8 mouse cellular contexts compared by ENCODE assay signal in the genomic region with DNA sequence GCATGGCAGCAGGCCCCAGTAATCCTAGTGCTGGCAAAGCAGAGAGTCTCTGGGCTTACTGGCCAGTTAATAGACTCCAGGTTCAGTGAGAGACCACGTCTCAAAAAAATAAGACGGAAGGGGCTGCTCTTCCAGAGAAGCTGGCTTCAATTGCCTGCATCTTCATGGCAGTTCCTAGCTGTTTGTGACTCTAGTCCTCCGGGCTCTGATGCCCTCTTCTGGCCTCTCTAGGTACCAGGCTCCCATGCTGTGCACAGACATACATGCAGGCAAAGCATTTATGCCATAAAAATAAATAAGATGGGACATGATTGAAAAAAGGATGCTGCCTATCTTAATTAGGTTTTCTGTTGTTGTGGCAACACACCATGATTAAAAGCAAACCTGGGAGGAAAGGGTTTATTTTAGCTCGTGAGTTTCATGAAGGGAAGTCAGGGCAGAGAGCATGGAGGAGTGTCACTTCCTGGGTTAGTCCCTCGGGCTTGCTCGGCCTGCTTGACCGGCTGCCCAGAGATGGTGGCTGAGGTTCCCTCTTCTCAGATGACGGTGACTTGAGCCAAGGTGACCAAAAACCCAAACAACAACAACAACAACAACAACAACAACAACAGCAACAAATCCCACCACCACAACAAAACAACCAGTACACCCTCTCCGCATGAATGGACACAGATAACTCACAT. TPM values are rescaled to one million over a fixed set of nuclear protein-coding genes. Genes with fewer than 3 reads are reported as not detected.
DNase-seq lines count a peak whose midpoint lies in the region; ATAC-seq and TF ChIP-seq lines count a peak whose summit lies in the region.

No protein-coding gene starts in this region.

- ATAC-seq in frontal cortex, adult (ENCODE audit: low TSS enrichment): peak; percentile 85
- ATAC-seq in intestine, embryonic 14.5 days (replicated peaks; ENCODE audit: low FRiP score, low TSS enrichment, low read depth): 0 out of 2 replicates have a peak, but pooled peaks have one; percentile 56
- peak; percentile 71; the same call in 1 of the 2 replicates for ATAC-seq in stomach, embryonic 16.5 days (ENCODE audit: insufficient read depth, low FRiP score)

- H3K4me3 ChIP-seq in testis, adult 2 months (ENCODE audit: control insufficient read depth, low read depth, low read length): no peak overlapping the region
- H3K4me3 ChIP-seq in intestine, embryonic 14.5 days (ENCODE audit: low read depth, low read length): no peak overlapping the region
- no peak overlapping the region for H3K4me3 ChIP-seq in stomach, embryonic 16.5 days (replicated peaks; ENCODE audit: low read length)

- no peaks in the 10 kb centered on the region for H3K27me3 ChIP-seq in testis, adult 2 months (ENCODE audit: control insufficient read depth, insufficient read depth, low read length)
- H3K27me3 ChIP-seq in intestine, embryonic 14.5 days (replicated peaks; ENCODE audit: control insufficient read depth, insufficient read depth, low read length): no peaks in the 10 kb centered on the region; the same call in 1 of the 2 replicates
- H3K27me3 ChIP-seq in stomach, embryonic 16.5 days (ENCODE audit: control insufficient read depth, insufficient read depth, low read length): no peaks in the 10 kb centered on the region

- TF ChIP-seq POLR2A in testis, adult 2 months (IDR thresholded peaks at IDR 0.05; ENCODE audit: control insufficient read depth, low read depth, low read length): no peak

- no peak overlapping the region for H3K4me2 ChIP-seq in intestine, embryonic 14.5 days (ENCODE audit: low read length)
- no peak overlapping the region for H3K4me2 ChIP-seq in stomach, embryonic 16.5 days (ENCODE audit: low read depth, low read length)

- no peak overlapping the region for H3K27ac ChIP-seq in testis, adult 2 months (ENCODE audit: control insufficient read depth, insufficient read depth, low read depth, low read length)
- H3K27ac ChIP-seq in intestine, embryonic 14.5 days (ENCODE audit: low read depth): no peak overlapping the region
- H3K27ac ChIP-seq in stomach, embryonic 16.5 days (ENCODE audit: low read length): no peak overlapping the region

- H3K9me3 ChIP-seq in intestine, embryonic 14.5 days (ENCODE audit: control insufficient read depth, low read length): no peaks in the 10 kb centered on the region
- H3K9me3 ChIP-seq in stomach, embryonic 16.5 days (replicated peaks; ENCODE audit: control insufficient read depth, low read length): no peaks in the 10 kb centered on the region

- H3K9ac ChIP-seq in intestine, embryonic 14.5 days (ENCODE audit: low read length): no peak overlapping the region
- no peak overlapping the region for H3K9ac ChIP-seq in stomach, embryonic 16.5 days (ENCODE audit: low read length)

- DNase-seq in testis, postnatal 14 days (ENCODE audit: low spot score): no peak
- peak; percentile 42 for DNase-seq in c-Kit-positive CD71-positive TER-119-positive erythroid progenitor cells, embryonic 14.5 days (ENCODE audit: low spot score)
- DNase-seq in intestine, embryonic 14.5 days (ENCODE audit: low spot score): no peak
- peak; percentile 69 to 72 for DNase-seq in left cerebral cortex, postnatal 14 days (ENCODE audit: low spot score in 2 of 2)
- peak; percentile 65 for DNase-seq in mesoderm, embryonic 11.5 days (ENCODE audit: low read depth, low spot score)

- 30% methylated on average over 9 of the region's 9 CpGs for WGBS in intestine, embryonic 14.5 days
- 26% methylated on average over 9 of the region's 9 CpGs for WGBS in stomach, embryonic 16.5 days

- no peaks in the 10 kb centered on the region for H3K36me3 ChIP-seq in testis, adult 2 months (ENCODE audit: control insufficient read depth, insufficient read depth, low read length)
- no peaks in the 10 kb centered on the region for H3K36me3 ChIP-seq in intestine, embryonic 14.5 days (ENCODE audit: control insufficient read depth, insufficient read depth, low read length)
- H3K36me3 ChIP-seq in stomach, embryonic 16.5 days (ENCODE audit: control insufficient read depth, insufficient read depth, low read length): no peaks in the 10 kb centered on the region

- intact Hi-C loops in left cerebral cortex, postnatal 14 days (cut with DNase I): loop anchor here (2.0 to 10.0 kb wide), 3 partner anchors 47 to 683 kb away; no protein-coding TSS in a partner anchor

- no peaks in the 10 kb centered on the region for H3K4me1 ChIP-seq in testis, adult 2 months (ENCODE audit: control insufficient read depth, insufficient read depth, low read length)
- no peaks in the 10 kb centered on the region for H3K4me1 ChIP-seq in intestine, embryonic 14.5 days (replicated peaks; ENCODE audit: control insufficient read depth, insufficient read depth, low read length)
- no peaks in the 10 kb centered on the region for H3K4me1 ChIP-seq in stomach, embryonic 16.5 days (ENCODE audit: control insufficient read depth, insufficient read depth, low read length)

- TF ChIP-seq CTCF in testis, adult 2 months (IDR thresholded peaks at IDR 0.05; ENCODE audit: control insufficient read depth, insufficient read depth, insufficient replicate concordance, low read depth, low read length): peak; percentile 41; the same call in 1 of the 2 replicates

RNA-seq across cellular contexts. Expression of gene Nrbf2, which starts 26.3 kb away (rescaled TPM):
- polyA plus RNA-seq in testis, adult 2 months (2012; rRNA removed): 3.0 and 4.4 TPM in 2 replicates
- polyA plus RNA-seq in intestine, embryonic 14.5 days (2014; fragmentation: Nextera tagmentation; extraction: Ambion mirVana): 36.0 and 39.6 TPM in 2 replicates
- total RNA-seq in left cerebral cortex, postnatal 14 days (2021): 10 to 100 TPM; 15.7 to 16.1 TPM
- polyA plus RNA-seq in stomach, embryonic 16.5 days (2015; fragmentation: Nextera tagmentation; extraction: Ambion mirVana): 35.7 and 37.6 TPM in 2 replicates

Comparison
In these comparisons a context has a peak if more than half of its experiments do, and no peak if none do; other contexts are left out.
1. DNase-seq: peak in c-Kit-positive CD71-positive TER-119-positive erythroid progenitor cells, embryonic 14.5 days (single experiment), left cerebral cortex, postnatal 14 days (2 of 2) and mesoderm, embryonic 11.5 days (single experiment); none in testis, postnatal 14 days (single experiment) and intestine, embryonic 14.5 days (single experiment).
2. Peak in every context shown above with its lines, with median percentiles within 50 percentile points of each other: ATAC-seq.